Mouse (Mus musculus) embryonic facial prominence, embryonic 11.5 days (tissue): ENCODE measurements around the gene Phyhipl. TPM values are rescaled to one million over a fixed set of nuclear protein-coding genes. Genes with fewer than 3 reads are reported as not detected.

Experiments used
- ATAC-seq: fragments of 200-750 bp; cut with Nextera tagmentation; replicated peaks from 2 replicates; pipeline ENCODE4 v1.8.0; 2017; ENCODE audit warnings: low read depth; ENCODE audit not compliant: insufficient number of reproducible peaks, low FRiP score, low TSS enrichment
- DNase-seq: peaks from one replicate; pipeline ENCODE4 v3.0.0-alpha.2; 2015; ENCODE audit warnings: low spot score
- H3K27ac ChIP-seq: fragments of 300-500 bp; sonication (generic); replicated peaks from 2 replicates; pipeline ENCODE4 v1.5.1; 2014; ENCODE audit warnings: mild to moderate bottlenecking, low read depth, low read length, control low read depth
- H3K27me3 ChIP-seq: fragments of 300-500 bp; sonication (generic); 2 replicates; pipeline ENCODE4 v1.6.1; 2014; ENCODE audit warnings: mild to moderate bottlenecking, low read length, moderate library complexity, mixed read lengths; ENCODE audit not compliant: control insufficient read depth, insufficient read depth
- H3K36me3 ChIP-seq: fragments of 300-500 bp; sonication (generic); replicated peaks from 2 replicates; pipeline ENCODE4 v1.6.1; 2014; ENCODE audit warnings: low read depth, mild to moderate bottlenecking, low read length, moderate library complexity, mixed read lengths; ENCODE audit not compliant: control insufficient read depth, insufficient read depth
- H3K4me1 ChIP-seq: fragments of 300-500 bp; sonication (generic); 2 replicates; pipeline ENCODE4 v1.6.1; 2014; ENCODE audit warnings: low read length, mixed read lengths; ENCODE audit not compliant: control insufficient read depth, insufficient read depth
- H3K4me2 ChIP-seq: fragments of 300-500 bp; sonication (generic); 2 replicates; pipeline ENCODE4 v1.6.1; 2014; ENCODE audit warnings: low read depth, mild to moderate bottlenecking, control low read depth, low read length, moderate library complexity
- H3K4me3 ChIP-seq: fragments of 300-500 bp; sonication (generic); 2 replicates; pipeline ENCODE4 v1.5.1; 2014; ENCODE audit warnings: low read depth, low read length, control low read depth
- H3K9ac ChIP-seq: fragments of 300-500 bp; sonication (generic); replicated peaks from 2 replicates; pipeline ENCODE4 v1.6.1; 2014; ENCODE audit warnings: mild to moderate bottlenecking, control low read depth, low read length
- H3K9me3 ChIP-seq: fragments of 300-500 bp; sonication (generic); replicated peaks from 2 replicates; pipeline ENCODE4 v1.6.1; 2016; ENCODE audit warnings: mild to moderate bottlenecking, low read length, inconsistent platforms, mixed read lengths; ENCODE audit not compliant: control insufficient read depth
- WGBS: fragments of 180-500 bp; shearing (Covaris S2); extraction: QIAGEN DNeasy Blood & Tissue Kit; methylation state at CpG from one replicate; pipeline ENCODE4 v1.1.7; 2014; 5-methylcytosine and 5-hydroxymethylcytosine counted together
- polyA plus RNA-seq: library from polyadenylated mRNA; unstranded; fragments of >200 nt; fragmentation: Nextera tagmentation; extraction: Ambion mirVana; gene quantifications from 2 replicates; pipeline ENCODE4 v1.2.1, GENCODE M21; 2014

The Phyhipl gene
- polyA plus RNA-seq, 1 experiment from 2014 or later = 10.0 TPM

DNA sequence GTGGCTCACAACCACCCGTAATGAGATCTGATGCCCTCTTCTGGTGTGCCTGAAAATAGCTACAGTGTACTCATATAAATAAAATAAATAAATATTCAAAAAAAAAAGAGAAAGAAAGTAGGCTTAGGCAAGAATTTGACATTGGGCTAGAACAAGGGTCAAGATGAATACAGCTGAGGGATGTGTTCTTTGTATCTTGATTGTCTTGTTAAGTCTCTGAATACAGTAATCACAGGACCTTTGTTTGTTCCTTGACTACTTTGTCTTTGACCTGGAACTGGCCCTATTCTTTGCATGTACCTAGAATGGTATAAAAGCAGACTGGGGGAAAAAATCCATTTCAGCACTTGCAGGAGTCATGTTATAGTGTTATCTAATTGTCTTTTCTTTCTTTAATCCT is 44.1 kb downstream of the Phyhipl start:
- DNase-seq (no peak), ATAC-seq (no peak)
- no peak overlapping the region for H3K4me3 ChIP-seq
- no peak overlapping the region for H3K4me2 ChIP-seq
- no peaks in the 10 kb centered on the region for H3K9me3 ChIP-seq
- H3K36me3 ChIP-seq = no peaks in the 10 kb centered on the region
- no peaks in the 10 kb centered on the region for H3K4me1 ChIP-seq
- no peak overlapping the region for H3K27ac ChIP-seq
- H3K9ac ChIP-seq = no peak overlapping the region
- WGBS = 94% methylated on average over 1 of the region's 1 CpGs
- H3K27me3 ChIP-seq = no peaks in the 10 kb centered on the region

DNA sequence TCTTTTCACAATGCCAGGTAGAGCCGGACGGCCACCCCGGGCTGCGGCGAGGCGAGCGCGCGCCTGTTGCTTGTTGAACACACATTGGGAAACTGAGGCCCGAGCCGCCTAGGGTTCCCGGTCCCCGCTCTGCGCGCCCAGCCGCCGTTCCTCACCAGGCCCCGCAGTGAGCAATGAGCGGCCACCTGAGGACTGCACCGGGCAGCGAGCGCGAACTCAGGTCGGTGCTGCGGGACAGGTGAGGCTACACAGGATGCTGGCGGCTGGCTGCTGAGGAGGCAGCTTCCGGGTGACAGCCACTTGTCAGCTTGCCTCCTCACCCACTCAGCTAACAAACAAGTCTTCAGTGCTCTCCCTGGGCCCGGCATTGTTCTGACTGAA is 55.9 kb downstream of the Phyhipl start:
- Histone ChIP-seq H3K4me1 (no peaks in the 10 kb centered on the region), H3K27me3 (peaks cover 8% of the 10 kb centered on the region), H3K27ac (no peak overlapping the region), H3K36me3 (no peaks in the 10 kb centered on the region), H3K9me3 (no peaks in the 10 kb centered on the region), H3K4me2 (peak overlapping the region; percentile 97), H3K4me3 (peak overlapping the region; percentile 68), H3K9ac (peak overlapping the region; percentile 50)
- no peak for ATAC-seq
- DNase-seq = no peak
- WGBS = 1% methylated on average over 23 of the region's 28 CpGs

DNA sequence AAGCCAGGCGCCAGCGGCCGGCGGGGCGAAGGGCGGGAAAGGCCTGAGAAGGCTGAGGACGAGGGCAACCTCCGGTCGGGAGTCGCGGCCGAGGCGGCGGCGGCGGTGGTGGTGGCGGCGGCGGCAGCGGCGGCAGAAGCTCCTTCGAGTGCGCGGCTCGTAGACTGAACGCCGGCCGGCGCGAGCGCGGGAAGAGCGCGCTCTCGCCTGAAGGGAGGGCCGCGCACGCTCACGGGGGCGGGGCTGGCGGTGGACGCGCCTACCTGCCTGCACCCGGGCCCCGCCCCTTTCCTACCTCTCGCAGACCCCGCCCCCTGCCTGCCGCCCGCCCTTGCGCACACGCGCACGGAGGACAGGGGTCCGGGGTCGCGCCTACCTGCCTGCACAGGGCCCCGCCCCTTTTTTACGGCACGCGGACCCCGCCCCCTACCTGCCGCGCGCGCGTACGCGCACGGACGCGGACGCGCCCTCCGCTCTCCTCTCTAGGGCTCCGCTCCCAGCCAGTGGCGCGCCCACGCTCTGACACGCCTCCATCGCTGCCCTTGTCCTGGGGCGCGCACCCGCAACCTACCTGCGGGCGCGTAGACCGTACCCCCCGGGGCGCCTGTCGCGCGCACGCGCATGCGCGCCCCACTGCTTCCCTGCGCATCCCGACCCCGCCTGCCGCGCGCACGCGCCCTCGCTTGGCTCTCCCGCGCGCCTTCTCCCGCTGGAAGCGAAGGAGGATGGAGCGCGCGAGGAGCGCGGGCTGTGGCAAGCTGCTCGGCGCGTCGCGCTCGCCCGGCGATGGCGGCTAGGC is 56.4 kb downstream of the Phyhipl start:
- no peaks in the 10 kb centered on the region for H3K36me3 ChIP-seq
- H3K9me3 ChIP-seq = no peaks in the 10 kb centered on the region
- peak overlapping the region; percentile 57 for H3K9ac ChIP-seq
- H3K27ac ChIP-seq = no peak overlapping the region; the same call in 1 of the 2 replicates
- H3K4me1 ChIP-seq = no peaks in the 10 kb centered on the region
- H3K27me3 ChIP-seq = peaks cover 8% of the 10 kb centered on the region
- ATAC-seq = peak; percentile 94
- peak overlapping the region; percentile 68 for H3K4me3 ChIP-seq
- WGBS = under 1% methylated on average over 85 of the region's 124 CpGs
- peak overlapping the region; percentile 97 for H3K4me2 ChIP-seq
- DNase-seq = peak; percentile 85

DNA sequence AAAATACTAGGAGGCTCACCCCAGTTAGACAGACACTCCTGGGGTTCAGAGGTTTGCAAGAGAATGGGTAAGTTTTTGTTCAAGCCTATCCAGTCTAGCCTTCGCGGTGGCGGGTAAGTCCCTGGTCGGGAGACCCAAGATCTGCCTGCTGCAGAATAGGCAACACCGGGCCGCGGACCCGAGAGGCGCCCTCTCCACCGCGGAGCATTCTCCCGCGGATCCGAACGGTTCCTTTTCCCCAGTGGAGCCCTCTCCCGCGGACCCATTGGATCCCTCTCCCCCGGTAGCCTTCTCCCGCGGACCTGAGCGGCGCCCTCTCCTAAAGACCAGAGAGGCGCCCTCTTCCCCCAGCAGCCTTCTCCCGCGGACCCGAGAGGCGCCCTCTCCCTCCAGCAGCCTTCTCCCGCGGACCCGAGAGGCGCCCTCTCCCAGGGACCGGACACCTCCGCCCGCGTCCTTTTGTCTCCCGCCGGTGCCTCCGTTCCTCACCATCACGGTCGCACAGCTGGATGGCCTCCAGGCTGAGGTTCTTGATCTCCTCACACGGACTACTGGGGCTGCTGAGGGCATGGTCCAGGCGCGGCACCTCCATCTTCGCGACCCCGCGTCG is 57.1 kb downstream of the Phyhipl start:
- DNase-seq (peak; percentile 36), ATAC-seq (peak; percentile 77)

DNA sequence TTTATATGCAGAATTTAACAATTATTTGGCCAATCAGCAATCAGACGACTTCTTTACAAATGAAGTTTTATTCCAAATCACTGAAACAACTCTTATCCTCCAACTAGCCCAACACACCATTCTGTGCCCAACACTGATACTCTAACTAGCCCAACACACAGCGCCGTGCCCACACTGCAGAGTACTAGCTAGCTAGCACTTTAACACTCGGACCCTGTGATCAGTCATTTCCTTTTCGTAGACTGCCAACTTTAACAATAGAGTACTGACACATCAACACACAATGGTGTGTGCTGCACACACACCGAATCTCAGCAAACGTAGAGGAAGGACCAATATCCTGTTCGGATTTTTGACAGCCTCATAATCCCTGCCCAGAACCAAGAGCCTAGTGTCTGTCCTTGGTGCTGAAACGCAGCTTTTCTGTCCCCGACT is 57.7 kb downstream of the Phyhipl start:
- peak overlapping the region; percentile 97 for H3K4me2 ChIP-seq
- 24% methylated on average over 10 of the region's 10 CpGs for WGBS
- peaks cover 8% of the 10 kb centered on the region for H3K27me3 ChIP-seq
- DNase-seq (peak; percentile 84), ATAC-seq (no peak)
- H3K9ac ChIP-seq = no peak overlapping the region; the same call in 1 of the 2 replicates
- H3K9me3 ChIP-seq = no peaks in the 10 kb centered on the region
- peak overlapping the region; percentile 68 for H3K4me3 ChIP-seq
- no peak overlapping the region for H3K27ac ChIP-seq
- no peaks in the 10 kb centered on the region for H3K36me3 ChIP-seq
- H3K4me1 ChIP-seq = no peaks in the 10 kb centered on the region

More for the DNA sequence above, 57.1 kb downstream of the Phyhipl start:
- Histone ChIP-seq H3K4me1 (no peaks in the 10 kb centered on the region), H3K36me3 (no peaks in the 10 kb centered on the region), H3K27me3 (peaks cover 8% of the 10 kb centered on the region), H3K9ac (peak overlapping the region; percentile 57), H3K9me3 (no peaks in the 10 kb centered on the region), H3K4me2 (peak overlapping the region; percentile 97), H3K27ac (no peak overlapping the region; the same call in 1 of the 2 replicates), H3K4me3 (peak overlapping the region; percentile 68)
- under 1% methylated on average over 46 of the region's 48 CpGs for WGBS

DNA sequence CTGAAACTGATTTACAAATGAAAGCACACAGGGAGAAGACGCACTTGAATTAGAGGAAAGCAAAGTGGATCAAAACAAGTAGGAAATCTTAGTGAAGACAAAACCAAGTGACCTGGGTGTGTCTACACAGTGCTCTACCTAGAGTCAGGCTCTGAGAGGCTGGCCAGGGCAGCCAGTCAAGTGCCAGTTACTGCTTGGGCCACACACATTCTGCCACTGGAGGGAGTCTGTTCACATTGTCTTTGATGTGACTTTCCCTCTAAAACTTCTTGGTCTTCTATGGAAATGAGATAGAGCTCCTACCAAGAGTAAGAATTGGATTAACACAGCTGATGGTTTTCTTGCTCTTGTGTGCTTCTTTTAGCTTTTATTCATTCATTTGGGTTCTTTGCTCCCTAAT is 61.8 kb downstream of the Phyhipl start:
- WGBS = 22% methylated on average over 1 of the region's 1 CpGs
- DNase-seq = no peak

DNA sequence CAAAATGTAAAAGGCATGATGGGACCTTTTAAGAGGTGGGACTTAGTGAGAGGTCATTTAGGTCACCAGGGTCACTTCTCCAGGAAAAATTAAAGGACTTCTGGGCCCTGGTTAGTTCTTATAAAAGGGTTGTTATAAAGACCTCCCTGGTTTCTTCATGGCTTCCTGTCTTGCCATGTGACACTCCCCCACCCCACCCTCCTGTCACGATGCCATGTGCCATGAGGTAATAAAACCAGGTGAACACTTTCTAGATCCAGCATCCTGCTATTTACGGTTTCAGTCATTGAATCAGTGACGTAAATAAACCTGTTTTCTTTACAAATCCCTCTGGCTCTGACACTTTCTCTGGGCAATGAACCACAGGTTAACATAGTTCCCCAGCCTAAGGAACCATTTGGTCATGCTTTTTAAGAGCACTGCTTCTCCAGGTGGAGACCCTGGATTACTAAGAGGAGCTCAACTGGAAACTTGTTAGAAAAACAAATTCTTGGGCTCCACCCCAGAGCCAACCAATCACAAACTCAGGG is 68.8 kb downstream of the Phyhipl start:
- DNase-seq (no peak), ATAC-seq (no peak)
- no peak overlapping the region for H3K4me2 ChIP-seq
- H3K9ac ChIP-seq = no peak overlapping the region
- no peaks in the 10 kb centered on the region for H3K36me3 ChIP-seq
- WGBS = 87% methylated on average over 3 of the region's 3 CpGs
- H3K4me3 ChIP-seq = no peak overlapping the region
- H3K27me3 ChIP-seq = no peaks in the 10 kb centered on the region
- H3K27ac ChIP-seq = no peak overlapping the region
- H3K4me1 ChIP-seq = no peaks in the 10 kb centered on the region
- no peaks in the 10 kb centered on the region for H3K9me3 ChIP-seq

More for the DNA sequence above, 61.8 kb downstream of the Phyhipl start:
- Histone ChIP-seq H3K4me3 (no peak overlapping the region), H3K9me3 (no peaks in the 10 kb centered on the region), H3K9ac (no peak overlapping the region), H3K27ac (no peak overlapping the region), H3K36me3 (no peaks in the 10 kb centered on the region), H3K27me3 (peaks cover 4% of the 10 kb centered on the region), H3K4me1 (no peaks in the 10 kb centered on the region), H3K4me2 (no peak overlapping the region)
- no peak for ATAC-seq

DNA sequence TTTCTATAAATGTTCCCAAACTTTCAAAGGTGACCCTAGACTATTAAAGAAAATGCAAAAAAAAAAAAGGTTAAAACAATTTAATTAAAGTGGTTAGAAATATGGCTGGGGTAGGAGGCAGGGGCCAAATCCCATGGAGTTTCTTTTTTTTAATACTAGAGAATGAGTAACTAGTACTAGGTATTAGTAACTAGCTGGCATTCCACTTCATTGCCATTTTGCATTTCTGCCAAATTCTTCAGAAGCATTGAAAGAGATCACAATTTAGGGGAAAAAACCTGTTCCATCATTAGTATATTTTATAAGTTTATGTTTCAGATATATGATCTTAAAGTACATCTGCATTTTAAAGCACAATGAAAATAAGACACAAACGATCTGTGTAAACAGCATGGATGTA is 71.6 kb downstream of the Phyhipl start:
- no peak overlapping the region for H3K4me3 ChIP-seq
- WGBS = 84% methylated on average over 1 of the region's 1 CpGs
- no peak overlapping the region for H3K27ac ChIP-seq
- ATAC-seq = no peak
- H3K36me3 ChIP-seq = no peaks in the 10 kb centered on the region
- no peaks in the 10 kb centered on the region for H3K9me3 ChIP-seq
- no peak overlapping the region for H3K9ac ChIP-seq
- DNase-seq = no peak
- no peaks in the 10 kb centered on the region for H3K4me1 ChIP-seq
- H3K4me2 ChIP-seq = no peak overlapping the region
- no peaks in the 10 kb centered on the region for H3K27me3 ChIP-seq
